Mouse (Mus musculus): ENCODE data around the gene Slc25a3. TPM values are rescaled to one million over a fixed set of nuclear protein-coding genes. Genes with fewer than 3 reads are reported as not detected.

Gene Slc25a3
- total and polyA plus RNA-seq, 3 experiments, result 310 to 508 (median 407) TPM

- Histone ChIP-seq H3K9me3 (replicated peaks) (no peaks in the 10 kb centered on the region), H3K4me3 (ENCODE audit: low read depth, low read length) (peak overlapping the region; percentile 97), H3K4me1 (ENCODE audit: insufficient read depth, low read depth, low read length) (peaks cover 41% of the 10 kb centered on the region), H3K27me3 (ENCODE audit: insufficient read depth, low read length) (no peaks in the 10 kb centered on the region), H3K36me3 (replicated peaks) (peaks cover 34% of the 10 kb centered on the region)
- ATAC-seq (ENCODE audit: extremely low read depth, insufficient number of reproducible peaks, low FRiP score, poor library complexity, severe bottlenecking) (no peak), DNase-seq (ENCODE audit: low spot score) (no peak)
- TF ChIP-seq POLR2AphosphoS5 (IDR thresholded peaks at IDR 0.05; ENCODE audit: insufficient replicate concordance, low read depth, low read length), result no peak
- no peak for TF ChIP-seq GATA2 (IDR thresholded peaks at IDR 0.05; ENCODE audit: borderline replicate concordance, low read depth, low read length)
- TF ChIP-seq GATA1 (IDR thresholded peaks at IDR 0.05; ENCODE audit: borderline replicate concordance, low read length), result no peak
- TF ChIP-seq CTCF (IDR thresholded peaks at IDR 0.05; ENCODE audit: low read depth, low read length), result no peak
- no peak for TF ChIP-seq TAL1 (conservative IDR thresholded peaks at IDR 0.05; ENCODE audit: low read depth, low read length)
Measured at GRCm38 (mm10) chr10:91169414-91170065, 45.7 kb upstream of the Slc25a3 start.

- H3K36me3 ChIP-seq (replicated peaks), result peaks cover 53% of the 10 kb centered on the region
- TF ChIP-seq POLR2AphosphoS5 (IDR thresholded peaks at IDR 0.05; ENCODE audit: insufficient replicate concordance, low read depth, low read length) (no peak), CTCF (IDR thresholded peaks at IDR 0.05; ENCODE audit: low read depth, low read length) (no peak), GATA2 (IDR thresholded peaks at IDR 0.05; ENCODE audit: borderline replicate concordance, low read depth, low read length) (no peak), GATA1 (IDR thresholded peaks at IDR 0.05; ENCODE audit: borderline replicate concordance, low read length) (no peak), TAL1 (conservative IDR thresholded peaks at IDR 0.05; ENCODE audit: low read depth, low read length) (no peak)
- no peak for ATAC-seq (ENCODE audit: extremely low read depth, insufficient number of reproducible peaks, low FRiP score, poor library complexity, severe bottlenecking)
- H3K9me3 ChIP-seq (replicated peaks), result no peaks in the 10 kb centered on the region
- peaks cover 46% of the 10 kb centered on the region for H3K4me1 ChIP-seq (ENCODE audit: insufficient read depth, low read depth, low read length)
- H3K27me3 ChIP-seq (ENCODE audit: insufficient read depth, low read length), result no peaks in the 10 kb centered on the region
- DNase-seq (ENCODE audit: low spot score), result no peak
- peak overlapping the region; percentile 46; the same call in 1 of the 2 replicates for H3K4me3 ChIP-seq (ENCODE audit: low read depth, low read length)
Measured at GRCm38 (mm10) chr10:91167352-91167751, 43.5 kb upstream of the Slc25a3 start.

- DNase-seq (ENCODE audit: low spot score) (no peak), ATAC-seq (ENCODE audit: extremely low read depth, insufficient number of reproducible peaks, low FRiP score, poor library complexity, severe bottlenecking) (peak; percentile 55)
- TF ChIP-seq CTCF (IDR thresholded peaks at IDR 0.05; ENCODE audit: low read depth, low read length), result peak; percentile 84
- no peak for TF ChIP-seq POLR2AphosphoS5 (IDR thresholded peaks at IDR 0.05; ENCODE audit: insufficient replicate concordance, low read depth, low read length)
- Histone ChIP-seq H3K4me3 (ENCODE audit: low read depth, low read length) (peak overlapping the region; percentile 36; the same call in 1 of the 2 replicates), H3K27me3 (ENCODE audit: insufficient read depth, low read length) (no peaks in the 10 kb centered on the region), H3K36me3 (replicated peaks) (peaks cover 58% of the 10 kb centered on the region), H3K4me1 (ENCODE audit: insufficient read depth, low read depth, low read length) (peaks cover 44% of the 10 kb centered on the region), H3K9me3 (replicated peaks) (no peaks in the 10 kb centered on the region)
Measured at GRCm38 (mm10) chr10:91166890-91167289, 43.0 kb upstream of the Slc25a3 start.

- Histone ChIP-seq H3K27me3 (ENCODE audit: insufficient read depth, low read length) (no peaks in the 10 kb centered on the region), H3K4me1 (ENCODE audit: insufficient read depth, low read depth, low read length) (peaks cover 42% of the 10 kb centered on the region), H3K9me3 (replicated peaks) (no peaks in the 10 kb centered on the region), H3K36me3 (replicated peaks) (peaks cover 68% of the 10 kb centered on the region), H3K4me3 (ENCODE audit: low read depth, low read length) (no peak overlapping the region)
- ATAC-seq (ENCODE audit: extremely low read depth, insufficient number of reproducible peaks, low FRiP score, poor library complexity, severe bottlenecking) (no peak), DNase-seq (ENCODE audit: low spot score) (no peak)
- TF ChIP-seq POLR2AphosphoS5 (IDR thresholded peaks at IDR 0.05; ENCODE audit: insufficient replicate concordance, low read depth, low read length) (no peak), CTCF (IDR thresholded peaks at IDR 0.05; ENCODE audit: low read depth, low read length) (no peak), TAL1 (conservative IDR thresholded peaks at IDR 0.05; ENCODE audit: low read depth, low read length) (no peak), GATA2 (IDR thresholded peaks at IDR 0.05; ENCODE audit: borderline replicate concordance, low read depth, low read length) (no peak)
Measured at GRCm38 (mm10) chr10:91165850-91166249, 42.0 kb upstream of the Slc25a3 start.

GRCm38 (mm10) chr10:91164491-91164890 lies 40.6 kb upstream of the Slc25a3 start:
- DNase-seq (ENCODE audit: low spot score), result no peak
- Histone ChIP-seq H3K9me3 (replicated peaks) (no peaks in the 10 kb centered on the region), H3K36me3 (replicated peaks) (peaks cover 80% of the 10 kb centered on the region), H3K27me3 (ENCODE audit: insufficient read depth, low read length) (no peaks in the 10 kb centered on the region), H3K4me3 (ENCODE audit: low read depth, low read length) (no peak overlapping the region), H3K4me1 (ENCODE audit: insufficient read depth, low read depth, low read length) (peaks cover 42% of the 10 kb centered on the region)
- TF ChIP-seq GATA2 (IDR thresholded peaks at IDR 0.05; ENCODE audit: borderline replicate concordance, low read depth, low read length) (no peak), POLR2AphosphoS5 (IDR thresholded peaks at IDR 0.05; ENCODE audit: insufficient replicate concordance, low read depth, low read length) (no peak), TAL1 (conservative IDR thresholded peaks at IDR 0.05; ENCODE audit: low read depth, low read length) (no peak)
- no peak for ATAC-seq (ENCODE audit: extremely low read depth, insufficient number of reproducible peaks, low FRiP score, poor library complexity, severe bottlenecking)

GRCm38 (mm10) chr10:91162511-91163163 lies 38.8 kb upstream of the Slc25a3 start:
- TF ChIP-seq GATA2 (IDR thresholded peaks at IDR 0.05; ENCODE audit: borderline replicate concordance, low read depth, low read length) (no peak), CTCF (IDR thresholded peaks at IDR 0.05; ENCODE audit: low read depth, low read length) (no peak), TAL1 (conservative IDR thresholded peaks at IDR 0.05; ENCODE audit: low read depth, low read length) (no peak)
- DNase-seq (ENCODE audit: low spot score), result no peak
- Histone ChIP-seq H3K27me3 (ENCODE audit: insufficient read depth, low read length) (no peaks in the 10 kb centered on the region), H3K4me3 (ENCODE audit: low read depth, low read length) (no peak overlapping the region), H3K36me3 (replicated peaks) (peaks cover 88% of the 10 kb centered on the region), H3K4me1 (ENCODE audit: insufficient read depth, low read depth, low read length) (peaks cover 30% of the 10 kb centered on the region), H3K9me3 (replicated peaks) (no peaks in the 10 kb centered on the region)
- ATAC-seq (ENCODE audit: extremely low read depth, insufficient number of reproducible peaks, low FRiP score, poor library complexity, severe bottlenecking), result no peak

Data from G1E (cell line).